Mouse (Mus musculus): Measurements from ENCODE around the gene Gm38655.
"Not testable (repeated sequence)": the region's sequence is repeated elsewhere in the genome, so short reads cannot be mapped to it uniquely, and the experiment has no call there.

The Gm38655 gene

DNA sequence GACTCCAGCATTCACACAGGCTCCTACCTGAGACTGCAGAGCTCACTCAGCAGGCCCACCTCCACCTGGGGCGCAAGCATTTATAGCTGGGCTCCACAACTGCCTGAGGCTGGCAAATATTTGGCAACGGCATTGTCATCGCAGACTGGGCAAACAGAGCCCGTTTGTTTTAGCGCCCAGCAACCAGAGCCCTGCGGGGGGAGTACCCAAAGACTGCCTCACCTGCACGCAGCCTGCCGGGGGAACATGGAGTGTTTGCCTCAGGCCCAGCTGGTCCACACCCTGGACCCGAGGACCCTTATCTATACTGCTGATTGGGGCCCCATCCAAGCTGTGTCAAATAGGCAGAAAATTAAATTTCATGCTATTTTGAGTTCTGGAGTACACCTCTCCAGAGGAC is at the start of gene Gm38655:
TSS of gene Gm38655 (minus strand) at position 61 of the 400 bp plus-strand sequence.
- peak; percentile 73 for DNase-seq

DNA sequence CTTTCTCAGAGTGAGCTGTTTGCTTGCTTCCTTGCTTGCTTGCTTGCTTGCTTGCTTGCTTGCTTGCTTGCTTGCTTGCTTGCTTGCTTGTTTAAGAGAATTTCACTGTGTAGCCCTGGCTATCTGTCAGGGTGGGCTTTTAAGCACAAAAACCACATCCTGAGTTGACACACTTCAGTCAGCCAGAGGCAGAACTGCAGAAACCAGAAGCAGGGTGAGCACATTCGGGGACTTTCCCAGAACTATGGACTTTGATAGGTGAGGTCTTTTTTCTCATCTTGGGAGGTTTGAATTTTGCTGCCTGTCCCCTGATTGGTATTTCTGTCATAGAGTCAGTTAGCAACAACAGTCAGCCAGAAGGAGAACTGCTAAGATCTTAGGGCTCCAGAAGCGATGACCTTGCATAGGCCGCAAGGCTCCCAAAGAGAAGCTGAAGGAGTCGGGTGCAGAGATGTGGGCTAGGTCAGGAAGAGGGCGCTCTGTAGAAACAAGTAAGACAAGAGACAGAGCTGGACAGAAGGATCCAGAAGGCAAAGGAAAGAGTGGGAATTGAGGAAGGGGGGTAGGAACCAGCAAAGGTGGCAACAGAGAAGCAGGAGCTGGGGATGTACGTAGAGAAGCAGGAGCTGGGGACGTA is 49.4 kb upstream of the Gm38655 start:
- peak; percentile 11 for DNase-seq

DNA sequence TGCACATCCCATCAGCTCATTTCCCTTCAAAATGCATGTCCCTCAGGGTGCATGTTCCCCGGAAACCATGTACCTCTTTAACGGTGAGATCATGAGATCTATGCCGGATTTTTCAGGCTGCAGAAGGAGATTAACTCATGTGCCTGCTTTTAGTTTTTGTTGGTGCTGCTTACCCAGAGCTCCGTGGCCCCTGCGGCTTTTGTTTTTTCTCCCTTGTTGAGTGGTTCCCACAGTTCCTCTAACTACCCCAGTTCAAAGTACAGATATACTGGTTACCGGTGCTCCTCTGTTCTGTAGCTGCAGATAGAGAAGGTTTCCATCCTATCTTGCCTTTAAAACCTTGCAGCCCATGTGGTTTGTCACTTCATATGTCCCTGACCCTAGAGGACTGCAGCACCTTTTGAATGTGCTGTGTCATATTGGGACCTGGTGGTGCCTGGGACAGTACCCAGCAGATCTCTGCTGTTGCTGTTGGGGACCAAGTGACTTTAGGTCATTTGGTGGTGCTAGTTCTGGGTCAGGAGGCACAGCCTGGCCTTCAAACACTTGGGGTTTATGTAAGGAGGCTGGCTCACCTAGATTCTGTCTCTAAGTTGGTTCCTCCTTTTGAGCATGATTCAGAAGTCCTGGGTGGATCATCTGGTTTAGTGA is 47.8 kb upstream of the Gm38655 start:
- no peak for DNase-seq

DNA sequence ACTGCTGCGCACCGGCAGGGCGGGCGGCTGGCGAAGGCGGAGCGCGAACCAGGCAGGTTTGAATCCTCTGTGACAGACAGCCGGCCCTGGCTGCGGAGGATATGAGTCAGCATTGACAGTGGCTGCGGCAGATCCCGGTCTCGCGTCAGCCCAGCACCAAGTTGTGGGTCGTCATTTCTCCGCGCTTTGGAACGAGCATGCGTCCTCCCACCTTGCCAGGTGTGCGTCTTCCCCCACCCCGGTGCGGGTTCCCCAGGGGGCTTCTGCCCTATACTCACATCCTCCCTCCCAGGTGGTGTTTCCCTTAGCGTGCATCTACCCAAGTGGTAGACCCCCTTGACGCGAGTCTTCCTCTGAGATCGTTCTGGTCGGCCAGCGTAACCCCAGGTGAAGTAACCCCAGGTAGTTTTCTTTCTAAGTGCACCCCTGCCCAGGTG is 47.3 kb upstream of the Gm38655 start:
- DNase-seq: not testable (repeated sequence)

DNA sequence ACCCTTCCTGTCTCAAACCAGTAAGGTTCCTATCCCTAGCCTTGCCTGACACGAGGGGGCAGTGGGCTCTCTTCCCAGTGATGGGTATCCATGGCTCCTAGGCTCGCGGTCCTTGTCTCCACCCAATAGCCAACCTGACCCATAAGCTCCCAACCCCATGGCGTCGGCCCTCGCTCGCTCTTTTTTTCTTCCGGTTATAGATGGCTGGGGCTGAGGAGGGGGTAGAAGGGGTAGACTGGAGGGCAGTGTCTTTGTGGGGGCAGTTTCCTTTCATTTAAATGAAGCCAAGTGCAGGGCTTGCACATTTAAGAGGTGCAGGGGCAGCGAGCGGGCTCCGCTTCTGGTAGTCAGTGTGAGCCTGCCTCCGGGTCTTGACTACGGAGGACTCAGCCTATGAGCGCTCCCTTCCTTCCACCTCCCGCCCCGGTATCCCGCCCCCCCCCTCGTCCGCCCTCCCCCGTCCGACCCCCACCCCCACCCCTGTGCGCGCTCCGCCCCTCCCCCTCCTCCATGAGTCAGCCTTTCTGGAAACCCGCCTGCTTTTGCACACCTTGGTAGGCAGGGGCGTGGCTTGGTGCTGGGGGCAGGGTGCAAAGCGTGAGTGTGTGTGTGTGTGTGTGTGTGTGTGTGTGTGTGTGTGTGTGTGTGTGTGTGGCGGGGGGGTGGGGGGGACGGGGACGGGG is 46.7 kb upstream of the Gm38655 start:
- peak; percentile 68 for DNase-seq

DNA sequence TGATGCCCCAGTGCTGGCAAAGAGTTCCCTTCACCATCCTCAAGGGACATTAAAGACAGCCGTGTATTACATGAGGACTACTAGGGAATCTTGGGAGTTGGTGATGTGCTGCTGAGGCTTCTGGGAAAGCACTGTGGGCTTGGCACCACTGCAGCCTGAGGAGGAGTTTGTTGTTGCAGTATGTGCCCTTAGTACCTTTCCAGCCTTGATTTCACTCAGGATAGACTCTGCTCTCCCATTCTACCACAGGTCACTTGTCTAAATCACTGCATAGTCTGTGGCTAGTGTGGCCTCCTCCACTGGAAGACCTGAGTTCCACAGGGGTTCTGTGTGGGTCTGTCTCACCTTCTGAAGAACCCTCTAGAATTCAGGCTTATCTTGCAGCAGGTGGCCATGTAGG is 45.5 kb upstream of the Gm38655 start:
- DNase-seq: no peak

DNA sequence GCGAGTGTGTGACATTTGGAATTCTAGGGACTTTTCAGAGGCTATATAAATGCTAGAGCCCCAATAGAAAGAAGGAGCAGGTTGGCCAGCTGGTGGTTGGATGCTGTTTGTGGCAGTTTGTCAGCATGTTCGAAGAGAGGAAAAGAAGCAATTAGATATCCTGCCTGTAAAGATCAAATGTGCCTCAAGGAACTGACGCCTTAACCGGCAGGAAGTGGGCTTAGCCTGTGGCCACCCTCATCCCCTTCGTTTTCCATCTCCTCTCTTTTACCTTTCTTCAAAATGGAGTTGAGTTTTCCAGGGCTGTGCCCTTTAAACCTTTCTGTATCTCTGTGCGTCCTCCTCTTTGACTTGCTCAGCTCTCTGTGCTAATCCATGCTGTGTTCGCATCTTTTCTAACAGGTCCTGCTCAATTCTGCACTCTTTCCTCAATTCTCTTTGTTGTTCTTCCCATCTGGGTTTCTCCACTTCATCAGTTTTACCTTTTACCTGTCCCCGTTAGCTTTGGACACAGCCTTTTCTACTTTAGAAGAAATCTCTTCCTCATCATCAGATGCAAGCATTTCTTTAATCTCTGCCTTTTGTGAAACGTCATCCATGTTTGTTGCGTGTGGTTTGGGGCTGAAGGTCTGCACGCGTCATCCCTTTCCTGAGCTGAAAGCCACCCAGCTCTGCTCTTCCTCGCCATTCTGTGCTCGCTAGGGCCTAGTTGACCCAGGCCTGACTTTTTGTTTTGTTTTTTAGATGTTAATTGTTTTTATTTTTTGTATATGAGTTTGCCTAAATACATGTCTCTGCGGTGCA is 44.4 kb upstream of the Gm38655 start:
- no peak for DNase-seq

DNA sequence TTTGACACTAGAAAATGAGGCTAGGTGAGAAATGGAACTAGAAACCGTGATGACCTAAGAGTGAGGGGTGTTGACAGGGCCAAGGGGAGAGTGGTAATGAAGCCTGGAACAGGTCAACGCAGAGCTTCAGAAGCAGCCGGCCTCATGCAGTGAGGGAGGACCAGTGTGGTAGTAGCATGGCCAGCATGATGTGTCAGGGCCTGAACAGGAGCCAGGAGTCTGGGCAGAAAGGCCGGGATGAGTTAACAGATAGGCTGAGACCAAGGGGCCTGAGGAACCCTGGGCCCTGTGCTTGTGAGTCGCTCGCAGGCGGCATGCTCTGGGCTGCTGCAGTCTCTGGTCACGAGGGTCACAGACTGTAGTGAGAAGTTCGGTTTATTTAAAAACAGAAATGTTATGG is 43.7 kb upstream of the Gm38655 start:
- DNase-seq: no peak

DNA sequence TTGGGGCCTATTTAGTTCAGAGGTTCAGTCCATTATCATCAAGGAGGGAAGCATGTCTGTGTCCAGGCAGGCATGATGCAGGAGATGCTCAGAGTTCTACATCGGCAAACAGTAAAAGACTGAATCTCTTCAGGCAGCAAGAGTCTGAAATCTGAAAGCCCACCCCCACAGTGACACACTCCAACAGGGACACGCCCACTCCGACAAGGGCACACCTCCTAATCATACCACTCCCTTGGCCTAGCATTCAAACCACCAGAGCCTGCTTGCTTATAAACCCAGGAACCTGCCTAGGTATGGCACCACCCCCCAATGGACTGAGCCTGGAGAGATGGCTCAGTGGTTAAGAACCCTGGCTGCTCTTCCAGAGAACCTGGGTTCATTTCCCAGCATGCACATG is 40.2 kb upstream of the Gm38655 start:
- no peak for DNase-seq

DNA sequence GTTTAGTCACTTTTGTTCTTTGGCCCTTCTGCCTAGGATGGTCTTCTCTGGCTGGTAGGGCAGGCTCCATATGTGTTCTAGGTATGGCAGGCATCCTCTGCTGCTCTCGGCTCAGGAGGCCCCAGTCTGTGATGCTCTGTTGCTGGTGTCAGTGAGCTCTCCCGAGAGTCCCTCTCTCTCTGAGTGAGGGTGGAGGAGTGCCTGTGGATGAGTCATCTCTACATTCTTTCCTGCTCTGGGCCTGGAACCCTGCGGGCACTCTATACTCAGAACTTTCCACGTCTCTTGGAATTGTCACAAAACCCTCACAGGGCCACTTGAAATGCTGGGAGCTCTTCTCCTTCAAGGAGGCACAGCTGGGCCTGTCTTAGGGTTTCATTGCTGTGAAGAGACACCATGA is 36.4 kb upstream of the Gm38655 start:
- DNase-seq: no peak

DNA sequence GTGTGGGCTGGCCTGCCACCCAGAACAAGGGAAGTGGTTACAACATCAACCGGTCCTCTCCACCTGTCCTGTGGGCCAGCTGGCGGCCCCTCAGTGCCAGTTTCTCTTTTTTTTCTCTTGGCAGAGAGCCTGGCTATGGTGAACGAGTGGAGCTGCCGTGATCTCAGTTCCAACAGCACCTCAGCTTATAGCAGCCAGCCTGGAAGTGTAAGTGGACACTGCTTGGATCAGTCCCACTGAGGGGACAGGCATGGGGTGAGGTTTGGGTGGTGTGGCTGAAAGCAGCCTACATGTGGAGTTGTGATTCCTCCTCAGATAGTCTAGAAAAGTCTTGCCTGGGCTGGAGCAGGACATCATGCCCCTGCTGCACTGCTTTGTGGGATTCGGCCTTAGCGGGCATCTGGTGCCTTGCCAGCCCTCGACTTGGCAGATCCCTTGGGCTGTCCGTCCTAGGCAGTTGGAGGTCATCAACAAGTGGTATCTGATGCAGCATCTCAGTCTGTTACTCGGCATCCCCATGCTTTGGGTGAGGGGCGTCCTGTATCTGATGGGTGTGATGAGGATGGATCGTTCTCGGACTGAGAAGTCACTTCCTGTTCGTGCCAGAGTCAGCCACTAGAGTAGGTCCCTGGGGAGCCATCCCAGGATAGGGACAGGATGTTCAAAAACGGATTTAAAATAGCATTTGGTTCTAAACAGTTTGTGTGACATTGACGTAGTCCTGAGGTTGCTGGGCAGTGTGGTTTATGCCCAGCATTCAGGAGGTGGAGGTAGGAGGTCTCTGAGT is 35.6 kb upstream of the Gm38655 start:
- peak; percentile 64 for DNase-seq

DNA sequence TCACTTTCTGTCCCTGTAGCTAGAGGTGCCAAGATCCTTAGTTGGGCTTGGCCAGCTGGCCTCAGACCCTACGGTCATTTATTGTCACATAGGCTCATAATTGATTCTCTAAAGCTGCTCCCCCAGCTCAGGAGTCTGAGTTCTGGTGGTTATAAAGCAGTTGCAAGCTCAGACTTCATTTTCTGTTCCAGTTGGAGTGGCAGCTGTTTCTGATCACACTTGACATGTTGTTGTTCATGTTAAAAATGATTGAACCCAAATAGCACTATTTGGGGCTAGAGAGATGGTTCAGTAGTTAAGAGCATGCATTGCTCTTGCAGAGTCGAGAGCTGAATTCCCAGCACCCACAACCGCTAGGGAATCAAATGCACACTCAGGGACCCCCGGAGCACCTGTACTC is 34.7 kb upstream of the Gm38655 start:
- peak; percentile 20 for DNase-seq

DNA sequence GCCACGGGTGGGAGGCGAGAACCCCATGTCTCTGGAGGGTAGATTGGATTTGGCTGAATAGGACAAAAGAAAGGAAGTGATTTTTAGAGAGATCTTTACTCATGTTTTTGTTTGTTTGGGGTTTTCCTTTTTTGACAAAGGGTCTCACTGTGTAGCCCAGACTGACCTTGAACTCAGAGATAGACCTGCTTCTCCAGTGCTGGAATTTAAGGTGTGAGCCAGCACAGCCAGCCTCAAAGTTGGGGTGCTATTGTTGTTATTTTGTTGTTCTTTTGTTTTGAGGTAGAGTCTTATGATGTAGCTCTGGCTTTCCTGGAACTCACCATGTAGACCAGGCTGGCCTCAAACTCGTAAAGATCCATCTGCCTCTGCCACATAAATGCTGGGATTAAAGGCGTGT is 27.1 kb upstream of the Gm38655 start:
- no peak for DNase-seq

DNA sequence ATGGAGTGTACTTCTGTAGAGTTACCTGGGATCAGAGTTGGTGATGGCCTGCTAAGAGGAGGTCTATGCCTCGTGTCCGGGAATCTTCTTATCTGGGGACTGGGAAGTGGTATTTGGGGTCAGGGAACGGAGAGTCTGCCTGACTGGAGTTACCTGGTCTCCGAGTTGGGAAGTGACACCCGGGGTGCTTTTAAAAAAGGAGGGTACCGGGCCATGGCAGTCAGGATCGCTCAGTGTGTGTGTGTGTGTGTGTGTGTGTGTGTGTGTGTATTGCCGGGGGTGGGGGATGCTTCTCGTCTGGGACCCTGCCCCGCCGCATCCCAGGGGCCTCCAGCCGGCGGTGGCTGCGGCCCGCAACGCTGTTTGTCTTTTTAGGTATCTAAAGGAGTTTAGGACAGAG is 13.8 kb upstream of the Gm38655 start:
- DNase-seq: no peak

DNA sequence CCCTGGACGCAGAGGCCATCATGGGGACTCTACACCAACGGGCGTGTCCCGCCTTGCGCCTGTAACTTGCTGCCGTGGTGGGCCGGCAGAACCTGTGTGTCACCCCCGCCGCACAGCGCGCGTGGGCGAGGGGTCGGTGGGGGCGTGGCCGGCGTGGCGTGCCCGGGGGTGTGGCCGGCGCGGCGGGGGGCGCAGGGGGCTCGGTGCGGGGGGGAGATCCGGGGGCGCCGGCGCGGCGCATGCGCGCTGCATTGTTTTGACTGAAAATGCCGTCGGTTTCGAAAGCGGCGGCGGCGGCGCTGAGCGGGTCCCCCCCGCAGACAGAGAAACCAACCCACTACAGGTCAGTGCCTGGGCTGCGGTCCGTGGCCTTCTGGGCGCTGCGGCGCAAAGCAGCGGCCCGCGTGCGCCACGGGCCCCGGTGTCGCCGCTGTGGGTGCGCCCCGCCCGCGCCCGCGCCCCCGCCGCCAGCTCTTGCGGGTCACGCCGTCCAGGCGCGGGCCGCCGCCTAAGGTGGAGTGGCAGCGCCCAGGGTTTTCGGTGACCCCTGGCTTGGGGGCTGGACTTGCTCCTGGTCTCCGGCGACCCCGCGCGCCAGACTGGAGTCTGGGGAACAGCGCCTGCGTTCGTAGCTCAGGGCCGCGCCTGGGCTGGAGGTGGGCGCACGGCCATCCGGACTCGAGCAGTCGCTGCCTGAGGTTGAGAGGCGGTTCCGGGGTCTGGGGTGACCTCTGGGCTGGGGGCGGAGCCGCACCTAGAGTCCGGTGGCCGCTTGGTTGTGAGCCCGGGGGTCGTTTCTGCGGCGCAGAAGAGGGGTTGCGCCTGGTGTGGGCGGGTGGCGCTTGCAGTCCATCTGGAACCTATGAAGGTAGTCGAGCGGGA is 13.1 kb upstream of the Gm38655 start, which contains the start of gene Unkl:
TSS of gene Unkl (plus strand) at position 248 of the 882 bp plus-strand sequence.
- peak; percentile 69 for DNase-seq

DNA sequence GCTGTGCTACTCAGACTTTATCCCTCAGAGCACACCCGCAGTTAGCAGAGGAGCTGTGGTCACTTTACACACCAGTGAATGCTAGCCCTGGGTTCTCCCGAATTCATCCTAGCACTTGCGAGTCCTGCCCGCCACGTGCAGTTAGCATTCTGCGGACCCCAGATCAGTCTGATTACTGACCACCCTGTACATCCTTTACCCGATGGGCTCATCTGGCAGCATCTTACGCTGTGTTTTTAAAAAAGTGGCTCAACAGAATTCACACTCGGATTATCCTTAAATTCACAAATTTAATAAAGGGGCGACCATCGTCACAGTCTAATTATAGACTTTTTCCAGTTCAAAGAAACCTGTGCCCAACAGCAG is 12.5 kb upstream of the Gm38655 start:
- DNase-seq: no peak

DNA sequence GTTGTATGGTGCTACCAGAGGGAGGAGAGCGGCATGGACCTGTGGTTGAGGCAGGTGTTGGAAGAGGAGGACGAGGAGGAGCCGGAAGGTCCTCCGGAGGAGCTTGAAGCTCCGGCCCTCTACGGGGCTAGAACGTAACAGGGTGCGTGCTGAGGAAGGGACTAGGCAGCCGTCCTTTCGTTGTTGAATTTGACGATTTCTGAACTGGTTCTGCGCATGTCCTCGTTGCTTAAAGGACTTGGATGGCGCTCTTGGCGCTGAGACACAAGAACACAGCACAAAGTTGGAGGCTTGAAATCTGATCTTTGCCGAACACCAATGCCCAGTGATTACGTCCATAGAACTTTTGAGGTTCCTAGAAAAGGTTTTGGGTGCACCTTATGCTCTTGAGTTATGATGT is 9.7 kb upstream of the Gm38655 start:
- DNase-seq: no peak

DNA sequence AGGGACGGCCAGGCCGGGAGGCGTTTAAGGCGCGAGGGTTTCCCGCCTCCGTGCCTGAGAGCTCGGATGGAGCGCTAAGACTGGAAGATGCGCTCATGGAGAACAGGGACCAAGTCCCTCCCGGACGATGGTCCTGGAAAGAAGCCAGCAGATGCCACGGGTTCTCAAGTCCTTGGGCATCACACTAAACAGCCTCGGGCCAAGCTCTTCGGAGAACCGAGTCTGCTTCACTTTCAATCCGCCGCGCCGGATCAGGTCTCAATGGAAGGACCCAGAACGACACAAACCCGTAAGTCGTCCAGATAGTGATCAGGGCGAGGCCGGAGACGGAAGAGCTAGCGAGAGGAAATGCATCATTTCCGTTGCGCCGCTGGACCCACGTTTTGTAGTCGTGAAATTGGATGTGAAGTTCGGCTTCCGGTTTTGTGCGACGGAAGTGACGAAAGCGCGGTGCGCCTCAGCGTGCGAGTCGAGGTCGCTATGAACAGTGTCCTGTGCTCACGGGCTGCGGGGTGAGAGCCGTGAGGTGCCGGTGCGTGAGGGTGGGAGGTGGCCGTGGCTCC is 8.9 kb upstream of the Gm38655 start, which contains the start of gene BC003965:
TSS of gene BC003965 (plus strand) at position 426 of the 563 bp plus-strand sequence.
- peak; percentile 99 for DNase-seq

DNA sequence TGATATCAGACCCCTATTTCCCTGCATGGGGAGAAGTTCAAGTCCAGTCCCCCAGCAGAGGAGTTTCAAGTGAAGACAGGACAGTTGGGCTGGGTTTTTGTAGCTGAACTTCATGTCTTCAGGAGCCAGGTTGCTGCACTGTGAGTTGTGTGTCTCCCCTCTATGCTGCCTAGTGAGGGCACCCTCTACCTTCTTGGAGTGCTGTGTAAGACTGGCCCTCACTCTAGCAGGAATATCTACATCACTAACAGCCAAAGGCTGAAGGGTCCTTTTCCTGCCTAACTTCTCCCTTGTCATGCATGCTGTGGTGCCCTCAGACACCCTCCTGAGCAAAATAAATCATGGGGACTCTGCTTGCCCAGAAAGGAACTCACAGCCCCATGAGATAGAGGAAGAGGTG is 8.0 kb upstream of the Gm38655 start:
- DNase-seq: no peak

DNA sequence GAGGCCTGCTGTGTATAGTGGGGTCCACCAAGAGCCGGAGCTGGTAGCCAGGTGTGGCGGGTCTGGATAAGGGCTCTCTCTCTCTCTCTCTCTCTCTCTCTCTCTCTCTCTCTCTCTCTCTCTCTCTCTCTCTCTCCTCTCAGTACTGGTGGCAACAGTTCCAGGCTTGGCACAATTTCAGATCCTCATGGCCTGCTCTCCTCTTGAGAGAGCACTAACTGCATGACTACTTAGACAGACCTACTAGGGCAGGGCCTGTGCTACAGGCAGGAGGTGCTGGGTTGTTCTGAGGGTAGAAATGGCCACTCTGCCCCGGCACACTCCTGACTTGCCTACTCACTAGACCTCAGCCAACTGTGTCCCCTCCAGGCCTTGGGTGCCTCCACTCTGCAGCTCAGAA is 2.7 kb downstream of the Gm38655 start:
- peak; percentile 47 for DNase-seq

DNA sequence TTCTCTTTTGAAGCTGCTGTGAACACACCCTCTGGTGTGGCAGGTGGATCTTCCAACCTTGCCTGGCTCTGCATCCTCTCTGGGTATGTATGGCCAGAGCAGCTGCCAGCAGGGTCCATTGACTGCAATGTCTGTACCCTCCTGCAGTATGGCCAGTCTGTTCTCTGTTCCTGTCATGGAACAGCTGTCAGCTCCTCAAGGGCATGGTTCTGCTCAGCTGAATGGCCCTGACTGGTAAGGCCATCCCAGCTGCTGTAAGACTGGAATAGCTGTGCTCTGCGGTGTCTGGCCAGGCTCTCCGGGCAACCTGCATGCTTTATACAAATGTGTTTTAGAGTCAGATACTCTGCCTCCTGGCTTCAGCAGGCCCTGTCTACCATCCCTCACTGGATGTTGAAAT is 5.6 kb downstream of the Gm38655 start:
- no peak for DNase-seq
